Mouse (Mus musculus) right cerebral cortex, postnatal 10 days (tissue): ENCODE measurements around the gene Slx4.
"Not testable (repeated sequence)": the region's sequence is repeated elsewhere in the genome, so short reads cannot be mapped to it uniquely, and the experiment has no call there.

ENCODE experiments used
- DNase-seq, 2 experiments: peaks; one replicate each; pipeline ENCODE4 v3.0.0; 2021; ENCODE audit warnings: low spot score in 2 of 2

The Slx4 gene

DNA sequence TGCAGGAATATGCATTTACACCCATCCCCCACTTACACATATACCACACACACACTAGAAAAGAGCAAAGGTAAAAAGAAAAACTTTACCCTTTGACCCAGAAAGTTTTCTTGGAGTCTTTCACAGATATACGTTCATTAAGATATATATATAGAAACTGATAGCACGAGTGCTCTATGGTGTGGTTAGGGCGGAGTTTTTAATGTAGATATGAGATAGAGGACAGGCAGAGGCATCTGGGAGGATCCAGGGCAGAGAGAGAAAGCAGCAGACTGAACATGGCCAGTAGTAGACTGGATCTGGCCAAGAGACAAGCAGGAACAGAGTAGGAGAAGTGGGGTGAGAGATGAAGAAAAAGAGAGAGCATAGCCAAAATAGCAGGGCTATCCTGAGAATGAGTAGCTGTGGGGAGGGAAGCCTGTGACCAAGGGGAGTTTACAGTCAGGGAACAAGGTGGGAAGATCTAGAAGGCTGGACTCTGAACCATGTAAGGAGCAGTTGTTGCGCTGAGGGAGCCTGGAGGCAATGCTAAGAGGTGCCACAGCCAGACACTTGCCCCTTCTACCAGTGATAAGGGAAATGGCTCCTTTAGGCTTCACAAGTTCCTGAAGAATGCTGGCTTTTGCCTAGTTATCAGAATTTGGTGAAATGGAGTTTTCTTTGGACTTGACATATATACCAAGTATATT lies 9.5 kb upstream of the Slx4 start:
- DNase-seq, result no peak

- no peak for DNase-seq
Observed at GRCm38 (mm10) chr16:3988410-3988809, 15.2 kb downstream of the Slx4 start.

DNA sequence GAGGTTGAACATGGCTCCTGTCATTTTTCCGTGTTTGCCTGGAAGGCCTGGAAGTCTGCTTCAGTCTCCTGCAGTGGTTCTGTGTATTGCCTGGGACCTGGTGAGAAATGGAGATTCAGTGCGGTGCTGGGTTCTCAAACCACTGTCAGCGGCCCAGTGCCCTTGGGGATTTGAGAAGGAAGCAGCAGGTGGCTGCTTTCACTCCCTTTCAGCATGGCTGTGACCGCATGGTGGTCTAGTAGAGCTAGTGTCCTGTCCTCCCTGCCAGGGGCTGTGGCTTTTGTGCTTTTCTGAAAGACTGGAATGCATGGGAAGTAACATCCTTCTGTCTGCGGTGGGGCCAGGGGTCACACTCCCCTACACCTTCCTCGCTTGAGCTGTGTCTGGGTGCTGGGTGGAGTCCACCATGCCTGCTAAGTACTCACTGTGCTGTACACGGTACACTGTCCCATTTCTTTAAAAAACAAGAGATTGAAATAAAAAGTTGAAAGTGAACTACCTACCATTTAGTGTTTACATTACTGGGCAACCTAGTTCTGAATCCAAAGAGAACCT lies 20.3 kb downstream of the Slx4 start:
- no peak for DNase-seq

DNA sequence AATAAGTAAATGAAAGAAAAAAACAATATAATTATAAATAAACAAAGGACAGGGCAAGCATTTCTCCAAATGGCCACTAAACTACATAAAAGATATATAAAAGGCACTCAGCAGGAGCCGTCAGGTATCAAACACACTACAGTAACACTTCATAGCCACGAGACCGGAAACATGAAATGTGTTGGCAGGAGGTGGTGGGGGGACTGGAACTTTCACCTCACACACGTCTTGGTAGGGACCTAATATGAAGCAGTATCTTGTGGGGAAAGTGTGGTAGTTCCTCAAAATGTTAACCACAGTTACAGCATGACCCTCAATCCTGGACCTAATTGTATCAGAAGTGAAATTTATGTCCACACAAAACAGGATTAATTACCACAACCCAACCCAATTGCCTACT lies 21.4 kb downstream of the Slx4 start:
- no peak for DNase-seq

GRCm38 (mm10) chr16:3976712-3977111 lies 26.9 kb downstream of the Slx4 start:
- DNase-seq, result no peak

GRCm38 (mm10) chr16:3976251-3976671 lies 27.3 kb downstream of the Slx4 start, which contains the start of gene Nlrc3:
Gene Nlrc3 (minus strand): TSS chr16:3976632.
- DNase-seq, result no peak

DNA sequence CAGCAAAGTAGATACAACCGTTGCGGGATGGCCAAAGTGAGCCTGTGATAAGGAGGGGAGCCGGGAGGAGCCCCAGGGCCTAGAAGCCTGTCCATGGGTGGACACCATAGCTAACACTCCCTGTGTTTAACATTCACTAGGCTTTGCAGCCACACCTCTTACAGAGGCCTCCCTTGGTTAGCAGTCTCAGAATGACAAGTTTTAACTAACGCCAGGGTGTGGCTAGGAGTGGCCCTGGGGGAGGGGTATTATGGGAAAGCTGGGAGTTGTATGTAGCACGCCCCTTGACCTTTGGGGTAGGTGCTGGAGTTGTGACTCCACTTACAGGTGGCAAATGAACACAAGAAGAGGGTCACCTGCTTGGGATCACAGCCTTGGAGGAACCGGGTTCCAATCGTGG lies 27.9 kb downstream of the Slx4 start:
- no peak for DNase-seq

DNA sequence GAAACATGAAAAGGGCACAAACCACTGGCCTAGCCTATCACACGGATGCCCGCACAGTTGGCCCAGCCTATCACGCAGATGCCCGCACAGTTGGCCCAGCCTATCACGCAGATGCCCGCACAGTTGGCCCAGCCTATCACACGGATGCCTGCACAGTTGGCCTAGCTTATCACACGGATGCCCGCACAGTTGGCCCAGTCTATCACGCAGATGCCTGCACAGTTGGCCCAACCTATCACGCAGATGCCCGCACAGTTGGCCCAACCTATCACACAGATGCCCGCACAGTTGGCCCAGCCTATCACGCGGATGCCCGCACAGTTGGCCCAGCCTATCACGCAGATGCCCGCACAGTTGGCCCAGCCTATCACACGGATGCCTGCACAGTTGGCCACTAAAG lies 29.1 kb downstream of the Slx4 start:
- DNase-seq, result not testable (repeated sequence)

GRCm38 (mm10) chr16:3965534-3965933 lies 38.0 kb downstream of the Slx4 start:
- no peak for DNase-seq

DNA sequence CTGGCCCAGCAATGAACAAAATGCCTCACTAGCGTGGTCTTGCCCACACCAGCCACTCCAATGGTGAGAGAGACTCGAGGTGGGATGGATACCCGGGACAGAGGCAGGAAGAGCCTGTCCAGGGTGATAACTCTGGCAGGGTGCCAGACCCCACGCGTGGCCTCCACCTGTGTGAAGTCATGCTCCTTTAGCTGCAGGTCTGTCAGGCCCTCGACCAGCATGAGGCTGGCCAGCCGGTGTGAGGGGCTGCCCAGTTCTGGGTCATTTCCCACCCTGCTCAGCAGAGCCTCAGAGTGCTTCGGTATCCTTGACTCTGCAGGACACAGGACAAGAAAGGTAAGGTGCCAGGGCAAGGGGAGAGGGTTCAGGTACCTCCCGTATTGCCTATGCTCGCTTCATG lies 38.6 kb downstream of the Slx4 start:
- no peak for DNase-seq

DNA sequence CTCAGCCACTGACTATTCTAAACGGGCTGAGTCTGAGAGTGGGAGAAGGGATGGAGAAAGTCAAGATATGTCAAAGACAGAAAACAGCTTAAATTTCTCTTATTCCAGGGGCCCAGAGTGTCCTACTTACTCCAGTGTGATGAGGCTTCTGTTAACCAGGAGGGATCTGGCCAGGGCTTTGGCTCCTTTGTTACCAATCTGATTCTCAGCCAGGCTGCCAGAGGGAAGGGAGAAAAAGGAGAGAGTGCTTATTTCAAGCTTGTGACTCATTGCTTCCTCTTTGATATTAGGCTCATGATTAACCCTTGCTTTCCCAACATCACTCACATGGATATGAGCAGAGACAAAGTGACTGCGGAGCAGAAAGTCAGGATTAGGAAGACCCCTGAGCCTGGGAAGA lies 44.3 kb downstream of the Slx4 start:
- no peak for DNase-seq

DNA sequence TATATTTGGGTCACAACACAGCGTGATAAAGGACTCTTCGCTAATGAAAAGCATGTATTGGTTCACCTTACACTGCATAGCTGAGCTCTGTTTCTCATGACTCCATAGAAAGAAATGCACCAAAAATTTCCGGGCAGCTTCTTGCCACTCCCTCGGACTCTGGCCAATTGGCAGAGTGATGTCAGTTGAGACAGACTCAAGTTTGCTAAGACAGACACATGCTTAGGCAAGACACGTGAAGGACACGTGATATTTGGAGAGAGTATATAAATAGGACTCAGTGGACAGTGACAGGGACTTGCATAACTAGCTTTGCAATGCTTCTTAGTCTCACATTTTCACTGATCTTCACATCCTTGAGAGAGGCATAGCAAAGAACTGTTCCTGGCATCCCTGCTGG lies 47.2 kb downstream of the Slx4 start:
- DNase-seq, result no peak

DNA sequence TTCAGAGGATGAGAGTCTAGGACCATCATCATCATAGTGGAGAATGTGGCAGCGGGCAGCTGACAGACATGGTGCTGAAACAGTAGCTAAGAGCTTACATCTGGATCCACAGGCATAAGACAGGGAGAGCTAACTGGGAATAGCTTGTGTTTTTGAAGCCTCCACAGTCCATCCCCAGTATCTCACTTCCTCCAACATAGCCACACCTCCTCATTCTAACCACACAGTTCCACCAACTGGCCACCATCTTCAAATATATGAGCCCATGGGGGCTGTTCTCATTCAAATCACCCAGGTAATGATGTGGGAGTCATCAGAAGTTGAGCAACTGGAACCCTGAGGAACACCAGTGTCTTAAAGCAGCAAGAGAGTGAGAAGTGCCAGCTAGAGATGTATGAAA lies 52.4 kb downstream of the Slx4 start:
- DNase-seq, result no peak

- no peak for DNase-seq
Observed at GRCm38 (mm10) chr16:3934701-3935100, 68.9 kb downstream of the Slx4 start.

- DNase-seq, result no peak
Observed at GRCm38 (mm10) chr16:3934091-3934490, 69.5 kb downstream of the Slx4 start.

DNA sequence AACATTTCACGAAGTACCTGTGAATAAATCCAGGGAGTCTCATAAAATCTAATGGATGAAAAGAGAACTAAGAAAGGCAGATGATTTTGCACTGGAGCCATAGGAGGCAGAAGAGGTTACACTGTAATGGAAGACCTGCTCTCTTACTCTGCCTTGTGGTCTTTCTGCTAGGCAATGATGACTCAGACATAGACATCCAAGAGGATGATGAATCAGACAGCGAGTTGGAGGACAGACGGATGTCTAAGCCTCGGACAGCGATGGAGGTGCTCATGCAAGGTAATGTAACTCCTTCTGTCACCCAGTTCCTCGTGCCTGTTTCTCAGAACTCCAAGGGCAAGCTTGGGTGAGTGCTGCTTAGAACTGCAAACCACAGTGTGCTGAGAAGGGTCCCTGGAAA lies 70.0 kb downstream of the Slx4 start:
- DNase-seq, result no peak

GRCm38 (mm10) chr16:3929151-3929550 lies 74.4 kb downstream of the Slx4 start:
- no peak for DNase-seq
